Mouse (Mus musculus) c-Kit-positive CD71-positive TER-119-negative erythroid progenitor cells, embryonic 14.5 days (primary cell): Measurements from ENCODE around the gene Veph1.

Experiments
- DNase-seq: peaks from one replicate; pipeline ENCODE4 v3.0.0-alpha.2; 2013; ENCODE audit warnings: low read depth

Veph1 gene

DNA sequence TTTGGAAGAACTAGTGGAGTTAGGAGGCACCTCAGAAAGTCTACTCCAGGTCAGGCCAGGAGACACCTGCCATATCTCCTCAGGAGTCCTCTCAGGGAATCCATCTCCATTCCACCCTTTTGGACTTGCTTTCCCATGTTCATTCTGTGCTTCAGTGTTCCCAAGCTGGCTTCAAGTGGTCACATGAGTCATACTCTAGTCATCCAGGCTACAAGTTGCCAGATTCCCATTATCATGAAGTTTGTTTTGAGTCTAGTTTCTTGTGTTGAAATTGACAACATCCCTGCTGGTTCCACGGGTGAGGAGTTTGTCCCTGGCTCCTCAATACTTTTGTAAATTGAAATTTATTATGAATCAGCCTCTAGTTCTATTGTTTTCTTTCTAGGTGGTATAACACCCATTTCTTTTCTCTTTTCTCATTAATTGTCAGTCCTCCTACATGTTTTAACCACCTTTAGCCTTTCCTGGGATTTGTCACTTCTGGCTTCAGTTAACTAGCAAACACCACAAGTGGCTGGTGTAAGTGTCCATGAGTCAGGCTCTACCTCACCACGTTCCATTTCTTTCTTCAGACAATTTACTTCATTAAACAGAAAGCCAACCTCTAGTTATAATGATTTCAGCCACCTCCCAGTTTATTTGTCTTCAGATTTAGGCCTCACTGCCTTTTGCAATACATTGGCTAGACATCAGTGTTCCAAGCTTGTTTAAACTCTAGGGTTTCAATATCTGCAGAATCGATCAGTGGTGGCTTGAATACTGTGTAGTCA is 288.8 kb downstream of the Veph1 start:
- DNase-seq, result no peak

DNA sequence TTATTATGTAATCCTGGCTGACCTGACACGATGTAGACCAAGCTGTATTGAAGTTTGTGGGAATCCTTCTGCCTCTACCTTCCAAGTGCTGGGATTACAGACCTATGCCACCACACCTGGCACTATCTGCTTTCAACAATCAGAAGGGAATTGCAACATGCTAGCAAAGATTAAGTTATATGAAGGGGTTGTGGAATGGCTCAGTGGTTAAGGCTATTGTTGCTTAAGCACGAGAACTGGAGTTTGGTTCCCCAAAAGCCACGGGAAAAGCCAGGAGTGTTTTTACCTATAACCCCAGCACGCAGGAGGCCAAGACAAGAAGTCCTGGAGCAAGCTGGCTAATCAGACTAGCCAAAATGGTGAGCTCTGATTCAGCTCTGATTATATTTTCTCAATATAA is 291.6 kb downstream of the Veph1 start:
- DNase-seq, result no peak

DNA sequence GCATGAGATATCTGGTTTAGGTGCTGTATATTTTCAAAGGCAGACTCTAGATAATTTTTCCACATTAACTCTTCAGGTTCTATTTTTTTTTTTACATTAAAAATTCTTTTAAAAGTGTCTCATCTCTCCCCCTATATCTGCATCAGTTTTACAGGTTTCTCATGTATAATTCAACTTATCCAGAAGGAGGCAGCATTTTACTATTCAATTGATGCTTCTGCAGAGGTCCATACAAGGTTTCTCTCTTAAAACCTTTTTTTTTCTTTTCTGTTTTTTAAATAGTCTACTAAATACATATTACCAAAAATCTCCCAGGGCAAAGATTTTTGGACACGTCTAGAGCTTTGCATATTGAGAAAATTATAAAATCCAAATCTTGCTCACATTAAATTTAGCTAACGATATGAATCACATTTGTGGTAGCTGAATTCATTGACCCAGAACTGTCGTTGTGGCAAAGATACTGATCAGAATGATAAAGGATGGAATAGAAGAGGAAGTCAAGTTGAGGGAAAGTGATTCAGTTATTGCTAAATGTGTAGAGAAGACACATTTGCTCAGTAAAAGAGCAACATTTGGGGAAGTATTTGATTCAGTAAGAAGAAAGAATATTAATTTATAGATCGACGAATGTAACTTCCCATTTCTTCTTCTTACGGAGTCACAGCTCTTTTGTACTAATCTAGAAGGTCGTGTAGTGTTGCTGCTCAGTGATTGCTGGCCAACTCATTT is 292.3 kb downstream of the Veph1 start:
- no peak for DNase-seq
